Mouse (Mus musculus): ENCODE data around the gene Itgad.
A peak's percentile ranks its signal among the peaks of the same experiment; 100 is the strongest.

DNA sequence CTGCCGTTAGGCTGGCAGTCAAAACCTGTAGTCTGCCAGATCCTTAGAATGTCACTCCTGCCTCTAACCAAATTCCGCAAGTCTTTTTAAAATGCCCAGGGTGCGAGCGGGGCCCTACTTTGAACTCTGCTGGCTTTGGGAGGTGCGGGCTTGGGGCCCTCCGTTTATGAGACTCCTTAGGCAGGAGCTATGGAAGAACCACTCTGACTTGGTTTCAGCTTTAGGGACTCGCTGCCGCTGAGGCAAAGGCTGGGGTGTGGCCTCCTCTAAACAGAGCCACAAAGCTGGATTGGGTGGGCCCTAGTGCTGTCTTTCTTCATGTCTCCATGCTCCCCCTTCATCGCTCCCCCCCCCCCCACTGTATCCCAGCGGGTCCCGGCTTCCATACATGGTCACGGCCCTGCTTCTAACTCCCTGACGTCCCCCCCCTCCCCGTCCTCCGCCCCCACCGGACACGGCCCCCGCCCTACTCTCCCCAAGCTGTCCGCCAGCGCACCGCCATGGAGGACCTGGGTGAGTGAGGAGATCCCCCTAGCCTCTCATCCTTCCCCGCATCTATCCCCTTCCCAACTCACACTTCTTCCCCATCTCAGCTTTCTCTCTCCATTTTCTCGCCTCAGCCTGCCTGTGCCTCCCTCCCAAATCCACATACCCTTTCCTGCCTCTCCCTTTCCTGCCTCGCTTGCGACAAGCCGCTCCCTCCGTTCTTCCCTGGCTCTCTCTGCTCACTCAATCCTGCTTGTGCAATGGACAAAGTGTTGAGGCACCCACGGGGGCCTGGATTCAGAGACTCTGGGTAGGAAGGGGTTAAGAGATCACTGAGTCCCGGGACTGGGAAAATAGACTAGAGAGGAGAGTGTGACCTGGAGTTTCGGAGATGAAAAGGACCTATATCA, 92.6 kb downstream of the Itgad start, which contains the start of gene Tgfb1i1:
- TF ChIP-seq POLR2A (IDR thresholded peaks at IDR 0.05; ENCODE audit: borderline replicate concordance, insufficient read depth, low read length), result peak; percentile 7; the same call in 1 of the 2 replicates
- no peak for TF ChIP-seq CTCF (IDR thresholded peaks at IDR 0.05; ENCODE audit: borderline replicate concordance, insufficient read depth, low read depth, low read length)
